Mouse (Mus musculus) hindbrain, embryonic 16.5 days (tissue): ENCODE data around the gene Gli2. TPM values are rescaled to one million over a fixed set of nuclear protein-coding genes. Genes with fewer than 3 reads are reported as not detected.

Experiments used
- ATAC-seq: fragments of 200-750 bp; cut with Nextera tagmentation; 2 replicates; pipeline ENCODE4 v1.8.0; 2017; ENCODE audit warnings: moderate TSS enrichment, moderate library complexity
- H3K27ac ChIP-seq: fragments of 300-500 bp; sonication (generic); 2 replicates; pipeline ENCODE4 v1.5.1; 2014; ENCODE audit warnings: low read depth, mild to moderate bottlenecking, control low read depth, low read length, moderate library complexity
- H3K27me3 ChIP-seq: fragments of 300-500 bp; sonication (generic); replicated peaks from 2 replicates; pipeline ENCODE4 v1.6.1; 2014; ENCODE audit warnings: low read length; ENCODE audit not compliant: control insufficient read depth, insufficient read depth
- H3K36me3 ChIP-seq: fragments of 300-500 bp; sonication (generic); 2 replicates; pipeline ENCODE4 v1.6.1; 2014; ENCODE audit warnings: mild to moderate bottlenecking, low read length, moderate library complexity, mixed read lengths; ENCODE audit not compliant: control insufficient read depth, insufficient read depth
- H3K4me1 ChIP-seq: fragments of 300-500 bp; sonication (generic); 2 replicates; pipeline ENCODE4 v1.6.1; 2014; ENCODE audit warnings: low read depth, low read length; ENCODE audit not compliant: control insufficient read depth, insufficient read depth
- H3K4me2 ChIP-seq: fragments of 300-500 bp; sonication (generic); 2 replicates; pipeline ENCODE4 v1.6.1; 2014; ENCODE audit warnings: mild to moderate bottlenecking, low read length, control low read depth, moderate library complexity
- H3K4me3 ChIP-seq: fragments of 300-500 bp; sonication (generic); 2 replicates; pipeline ENCODE4 v1.5.1; 2014; ENCODE audit warnings: mild to moderate bottlenecking, low read length, control low read depth, moderate library complexity
- H3K9ac ChIP-seq: fragments of 300-500 bp; sonication (generic); 2 replicates; pipeline ENCODE4 v1.6.1; 2014; ENCODE audit warnings: low read depth, mild to moderate bottlenecking, control low read depth, low read length, moderate library complexity
- H3K9me3 ChIP-seq: fragments of 300-500 bp; sonication (generic); 2 replicates; pipeline ENCODE4 v1.6.1; 2014; ENCODE audit warnings: mild to moderate bottlenecking, low read length, moderate library complexity; ENCODE audit not compliant: control insufficient read depth
- WGBS: fragments of 180-500 bp; shearing (Covaris S2); extraction: QIAGEN DNeasy Blood & Tissue Kit; methylation state at CpG from one replicate; pipeline ENCODE4 v1.1.7; 2014; 5-methylcytosine and 5-hydroxymethylcytosine counted together
- polyA plus RNA-seq: library from polyadenylated mRNA; unstranded; fragments of >200 nt; fragmentation: Nextera tagmentation; extraction: Ambion mirVana; gene quantifications from 2 replicates; pipeline ENCODE4 v1.2.1, GENCODE M21; 2015

Gene Gli2
- polyA plus RNA-seq, 1 experiment from 2014 or later: 1.8 TPM

DNA sequence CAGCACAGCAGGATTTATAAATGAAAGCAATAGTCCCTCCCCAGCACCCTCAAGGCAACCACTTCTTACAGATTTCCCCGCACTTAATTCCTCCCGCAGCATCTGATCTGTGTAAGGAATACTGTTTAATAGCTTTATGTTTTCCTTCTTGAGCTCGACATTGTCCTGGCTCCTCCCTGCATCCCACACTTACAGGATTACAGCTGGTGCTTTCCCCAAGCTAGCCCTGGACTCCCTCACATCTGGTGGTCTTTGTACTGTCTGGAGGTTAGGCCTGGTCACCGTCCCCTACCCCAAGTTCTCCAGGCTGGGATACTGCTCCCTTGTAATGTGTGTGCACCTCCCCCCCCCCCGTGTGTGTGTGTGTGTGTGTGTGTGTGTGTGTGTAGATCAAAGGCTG lies 101.1 kb downstream of the Gli2 start:
- 74% methylated on average over 5 of the region's 5 CpGs for WGBS
- Histone ChIP-seq H3K9me3 (no peaks in the 10 kb centered on the region), H3K27me3 (no peaks in the 10 kb centered on the region), H3K36me3 (no peaks in the 10 kb centered on the region), H3K4me1 (peaks cover 15% of the 10 kb centered on the region), H3K27ac (no peak overlapping the region), H3K4me2 (no peak overlapping the region), H3K4me3 (no peak overlapping the region), H3K9ac (no peak overlapping the region)
- ATAC-seq: no peak

DNA sequence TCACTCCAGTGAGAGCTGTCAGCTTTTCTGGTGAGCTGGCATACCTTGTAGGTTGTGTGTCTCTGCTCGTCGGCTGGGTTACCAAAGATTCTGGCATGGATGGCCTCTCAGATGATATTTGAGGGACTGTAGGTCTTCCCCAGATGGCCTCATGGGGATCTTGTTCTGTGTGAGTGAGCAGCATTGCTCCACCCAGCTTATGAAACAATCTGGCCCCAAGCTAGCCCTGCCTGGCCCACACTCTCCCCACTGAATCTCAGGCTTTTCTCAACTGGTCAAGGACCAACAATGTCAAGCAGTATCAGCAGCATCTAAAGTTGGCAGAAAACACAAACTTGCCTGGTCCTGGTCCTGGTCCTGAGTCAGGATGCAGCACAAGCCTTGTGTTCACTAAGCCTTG lies 105.0 kb downstream of the Gli2 start:
- WGBS: 48% methylated on average over 2 of the region's 2 CpGs

GRCm38 (mm10) chr1:118947221-118947620 lies 106.2 kb downstream of the Gli2 start:
- Histone ChIP-seq H3K36me3 (no peaks in the 10 kb centered on the region), H3K9ac (no peak overlapping the region), H3K4me3 (no peak overlapping the region), H3K4me2 (no peak overlapping the region), H3K27ac (no peak overlapping the region), H3K27me3 (no peaks in the 10 kb centered on the region), H3K9me3 (no peaks in the 10 kb centered on the region), H3K4me1 (no peaks in the 10 kb centered on the region)
- ATAC-seq: no peak
- 78% methylated on average over 4 of the region's 4 CpGs for WGBS

More for the DNA sequence above, 105.0 kb downstream of the Gli2 start:
- Histone ChIP-seq H3K9me3 (no peaks in the 10 kb centered on the region), H3K9ac (no peak overlapping the region), H3K27ac (no peak overlapping the region), H3K4me1 (no peaks in the 10 kb centered on the region), H3K27me3 (no peaks in the 10 kb centered on the region), H3K4me2 (no peak overlapping the region), H3K4me3 (no peak overlapping the region), H3K36me3 (no peaks in the 10 kb centered on the region)
- no peak for ATAC-seq

DNA sequence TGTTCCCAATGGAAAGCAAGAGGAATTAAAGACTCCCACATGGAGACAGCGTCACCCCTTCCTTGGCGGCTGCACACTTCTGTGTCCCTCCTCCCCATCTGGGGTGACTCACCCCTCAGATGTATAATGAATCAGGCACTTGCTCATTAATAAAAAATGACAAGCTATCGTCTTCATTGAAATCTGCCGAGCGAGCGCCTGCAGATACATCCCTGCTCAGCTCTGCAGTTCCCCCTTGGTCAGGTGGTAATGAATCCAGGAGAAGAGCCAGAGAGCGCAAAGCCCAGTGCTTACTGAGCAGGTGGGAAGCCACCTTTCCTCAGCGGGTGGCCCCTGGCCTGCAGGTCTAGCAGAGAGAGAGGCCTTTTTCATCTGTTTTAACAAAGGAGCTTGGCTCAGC lies 112.1 kb downstream of the Gli2 start:
- Histone ChIP-seq H3K27ac (no peak overlapping the region), H3K9ac (no peak overlapping the region), H3K4me3 (no peak overlapping the region), H3K36me3 (no peaks in the 10 kb centered on the region), H3K9me3 (no peaks in the 10 kb centered on the region), H3K4me2 (no peak overlapping the region; the same call in 1 of the 2 replicates), H3K27me3 (no peaks in the 10 kb centered on the region), H3K4me1 (peaks cover 3% of the 10 kb centered on the region)
- WGBS: 36% methylated on average over 8 of the region's 8 CpGs
- peak; percentile 54; the same call in 1 of the 2 replicates for ATAC-seq

DNA sequence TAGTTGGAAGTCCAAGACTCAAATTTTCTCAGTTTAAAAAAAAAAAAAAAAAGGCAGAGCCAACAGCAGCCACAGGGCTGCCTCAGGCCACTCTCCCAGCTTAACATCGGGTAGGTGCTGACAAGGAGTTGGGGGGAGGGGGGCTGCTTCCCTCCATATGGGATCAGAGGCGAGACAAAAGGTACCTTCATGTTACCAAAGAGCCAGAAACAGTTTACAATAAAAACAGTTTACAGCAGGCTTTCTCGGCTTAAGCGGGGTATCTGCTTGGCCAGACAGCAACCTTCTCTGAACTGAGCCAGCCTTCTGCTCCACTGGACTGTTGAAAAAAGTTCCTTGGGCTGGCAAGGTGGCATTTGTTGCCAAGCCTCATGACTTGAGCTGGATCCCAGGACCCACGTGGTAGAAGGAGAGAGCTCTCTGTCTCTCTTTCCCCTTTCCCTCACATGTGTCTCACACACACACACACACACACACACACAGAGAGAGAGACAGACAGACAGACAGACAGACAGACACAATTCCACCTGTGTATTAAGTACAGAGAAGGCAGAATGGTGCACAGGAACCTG lies 113.1 kb downstream of the Gli2 start:
- Histone ChIP-seq H3K4me1 (peaks cover 13% of the 10 kb centered on the region), H3K27me3 (no peaks in the 10 kb centered on the region), H3K27ac (no peak overlapping the region), H3K9ac (no peak overlapping the region), H3K36me3 (no peaks in the 10 kb centered on the region), H3K9me3 (no peaks in the 10 kb centered on the region), H3K4me3 (no peak overlapping the region), H3K4me2 (no peak overlapping the region)
- 45% methylated on average over 5 of the region's 5 CpGs for WGBS
- no peak for ATAC-seq

GRCm38 (mm10) chr1:118938206-118938605 lies 115.2 kb downstream of the Gli2 start:
- Histone ChIP-seq H3K9ac (no peak overlapping the region), H3K36me3 (no peaks in the 10 kb centered on the region), H3K9me3 (no peaks in the 10 kb centered on the region), H3K4me3 (no peak overlapping the region), H3K4me1 (peaks cover 15% of the 10 kb centered on the region), H3K27ac (no peak overlapping the region), H3K27me3 (no peaks in the 10 kb centered on the region), H3K4me2 (no peak overlapping the region)
- 65% methylated on average over 4 of the region's 4 CpGs for WGBS
- no peak for ATAC-seq

DNA sequence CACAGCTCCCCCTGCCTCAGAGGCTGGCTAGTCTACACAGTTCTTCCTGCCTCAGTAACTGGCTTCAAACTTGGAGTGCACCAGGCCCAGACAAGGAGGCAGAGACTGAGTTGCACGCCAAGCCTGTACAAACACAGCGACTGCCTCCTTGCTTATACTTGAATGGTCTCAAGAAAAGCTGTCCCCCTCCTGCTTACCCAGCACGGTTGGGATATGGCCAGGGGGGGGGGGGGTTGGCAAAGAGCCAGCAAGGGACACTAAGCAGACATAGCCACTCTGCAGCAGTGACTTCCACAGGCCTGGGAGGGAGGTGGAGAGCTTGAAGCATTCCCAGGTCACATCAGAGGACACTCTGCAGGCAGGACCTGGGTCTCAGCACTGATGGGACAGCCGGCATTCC lies 117.3 kb downstream of the Gli2 start:
- H3K9ac ChIP-seq: no peak overlapping the region
- H3K27ac ChIP-seq: no peak overlapping the region
- H3K4me1 ChIP-seq: peaks cover 15% of the 10 kb centered on the region
- no peak overlapping the region for H3K4me2 ChIP-seq
- no peaks in the 10 kb centered on the region for H3K9me3 ChIP-seq
- H3K4me3 ChIP-seq: no peak overlapping the region
- H3K27me3 ChIP-seq: no peaks in the 10 kb centered on the region
- WGBS: 14% methylated on average over 4 of the region's 4 CpGs
- H3K36me3 ChIP-seq: no peaks in the 10 kb centered on the region
- ATAC-seq: peak; percentile 85

DNA sequence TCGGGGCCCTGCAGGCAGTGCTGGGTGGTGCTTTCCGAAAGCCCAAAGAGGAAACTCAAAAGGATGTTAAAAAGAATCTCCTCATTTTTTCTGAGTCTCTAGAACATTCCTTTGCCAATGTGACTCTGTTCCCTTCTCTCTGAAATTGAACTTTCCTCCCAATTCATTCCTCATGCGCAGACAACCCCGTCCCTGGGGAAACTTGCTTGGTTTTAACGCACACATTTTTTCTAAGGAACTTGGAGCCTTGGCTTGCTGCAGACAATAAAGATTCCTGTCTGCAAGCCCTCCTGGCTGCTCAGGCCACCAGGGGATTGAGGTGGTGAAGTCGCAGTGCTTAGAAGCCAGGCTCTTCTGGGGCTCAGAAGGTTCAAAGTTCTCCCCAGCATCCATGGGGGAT lies 117.9 kb downstream of the Gli2 start:
- no peak overlapping the region for H3K27ac ChIP-seq
- no peak overlapping the region for H3K4me3 ChIP-seq
- no peak overlapping the region for H3K4me2 ChIP-seq
- ATAC-seq: no peak
- WGBS: 50% methylated on average over 6 of the region's 6 CpGs
- no peaks in the 10 kb centered on the region for H3K27me3 ChIP-seq
- no peaks in the 10 kb centered on the region for H3K9me3 ChIP-seq
- H3K36me3 ChIP-seq: no peaks in the 10 kb centered on the region
- peaks cover 15% of the 10 kb centered on the region for H3K4me1 ChIP-seq
- no peak overlapping the region for H3K9ac ChIP-seq

DNA sequence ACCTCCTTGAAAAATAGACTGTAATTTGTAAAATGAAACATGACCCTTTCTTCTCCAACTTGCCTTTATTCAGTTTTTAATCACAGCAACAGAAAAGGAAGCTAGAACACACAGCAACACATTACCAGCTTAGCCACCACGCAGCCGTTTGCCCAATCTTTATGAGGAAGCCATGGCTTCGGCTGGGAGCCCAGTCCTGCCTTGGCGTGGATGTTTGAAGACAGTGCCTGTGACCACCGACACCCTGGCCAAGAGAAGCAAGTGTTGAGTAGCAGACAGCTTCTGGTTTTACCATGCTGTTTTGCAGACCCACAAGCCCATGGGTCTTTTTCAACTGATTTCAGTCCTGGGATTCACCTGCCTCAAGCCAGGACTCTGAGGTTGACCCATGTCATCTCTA lies 121.3 kb downstream of the Gli2 start:
- Histone ChIP-seq H3K9me3 (no peaks in the 10 kb centered on the region), H3K27ac (no peak overlapping the region), H3K36me3 (no peaks in the 10 kb centered on the region), H3K27me3 (no peaks in the 10 kb centered on the region), H3K4me3 (no peak overlapping the region), H3K9ac (no peak overlapping the region), H3K4me2 (no peak overlapping the region), H3K4me1 (peaks cover 15% of the 10 kb centered on the region)
- WGBS: 97% methylated on average over 5 of the region's 5 CpGs
- no peak for ATAC-seq
